Mouse (Mus musculus): ENCODE data around the gene Olfr1329. TPM values are rescaled to one million over a fixed set of nuclear protein-coding genes. Genes with fewer than 3 reads are reported as not detected.

Gene Olfr1329
- polyA plus RNA-seq, 1 experiment from 2014 or later = not detected

Other genes with a start within 250 kb of the Olfr1329 start
- gene Olfr1342, start 224.7 kb downstream of the Olfr1329 start, polyA plus RNA-seq (2014; fragmentation: Nextera tagmentation; extraction: Ambion mirVana) = not detected in 2 replicates
- not detected in 2 replicates for gene Olfr1341, start 213.9 kb downstream of the Olfr1329 start, polyA plus RNA-seq (2014; fragmentation: Nextera tagmentation; extraction: Ambion mirVana)
- gene Olfr1340, start 197.3 kb downstream of the Olfr1329 start, polyA plus RNA-seq (2014; fragmentation: Nextera tagmentation; extraction: Ambion mirVana) = not detected in 2 replicates
- gene Olfr1339, start 185.3 kb downstream of the Olfr1329 start, polyA plus RNA-seq (2014; fragmentation: Nextera tagmentation; extraction: Ambion mirVana) = not detected in 2 replicates
- not detected in 2 replicates for gene Olfr1338, start 158.7 kb downstream of the Olfr1329 start, polyA plus RNA-seq (2014; fragmentation: Nextera tagmentation; extraction: Ambion mirVana)
- gene Olfr1337, start 134.9 kb downstream of the Olfr1329 start, polyA plus RNA-seq (2014; fragmentation: Nextera tagmentation; extraction: Ambion mirVana) = not detected in 2 replicates
- gene Olfr1335, start 107.5 kb downstream of the Olfr1329 start, polyA plus RNA-seq (2014; fragmentation: Nextera tagmentation; extraction: Ambion mirVana) = not detected in 2 replicates
- gene Olfr1333, start 81.2 kb downstream of the Olfr1329 start, polyA plus RNA-seq (2014; fragmentation: Nextera tagmentation; extraction: Ambion mirVana) = not detected in 2 replicates
- not detected in 2 replicates for gene Olfr1331, start 52.8 kb downstream of the Olfr1329 start, polyA plus RNA-seq (2014; fragmentation: Nextera tagmentation; extraction: Ambion mirVana)
- not detected in 2 replicates for gene Olfr1330, start 28.9 kb downstream of the Olfr1329 start, polyA plus RNA-seq (2014; fragmentation: Nextera tagmentation; extraction: Ambion mirVana)
- not detected in 2 replicates for gene Olfr1328, start 21.1 kb upstream of the Olfr1329 start, polyA plus RNA-seq (2014; fragmentation: Nextera tagmentation; extraction: Ambion mirVana)
- 0.11 and 0.42 TPM in 2 replicates for gene Lao1, start 44.1 kb upstream of the Olfr1329 start, polyA plus RNA-seq (2014; fragmentation: Nextera tagmentation; extraction: Ambion mirVana)
- 85.3 and 96.7 TPM in 2 replicates for gene Slc2a1, start 191.2 kb upstream of the Olfr1329 start, polyA plus RNA-seq (2014; fragmentation: Nextera tagmentation; extraction: Ambion mirVana)

Data from forebrain, embryonic 14.5 days (tissue).